Mouse (Mus musculus): Measurements from ENCODE around the gene Dennd4a. TPM values are rescaled to one million over a fixed set of nuclear protein-coding genes. Genes with fewer than 3 reads are reported as not detected.

Gene Dennd4a
- total and polyA plus RNA-seq, 3 experiments: 2.7 to 17.3 (median 16.8) TPM

GRCm38 (mm10) chr9:64790673-64791660 is 20.2 kb upstream of the Dennd4a start:
- peak; percentile 34 for DNase-seq

- DNase-seq: no peak
These were observed 19.5 kb upstream of the Dennd4a start for GRCm38 (mm10) chr9:64791676-64792075.

- no peak for DNase-seq
These were observed 18.5 kb upstream of the Dennd4a start for GRCm38 (mm10) chr9:64792379-64793274.

GRCm38 (mm10) chr9:64793275-64793590 is 17.9 kb upstream of the Dennd4a start:
- DNase-seq: no peak

- DNase-seq: no peak
These were observed 17.3 kb upstream of the Dennd4a start for GRCm38 (mm10) chr9:64793794-64794193.

GRCm38 (mm10) chr9:64794448-64795420 is 16.4 kb upstream of the Dennd4a start:
- DNase-seq: no peak

- peak; percentile 51 for DNase-seq
These were observed 15.1 kb upstream of the Dennd4a start for GRCm38 (mm10) chr9:64795846-64796615.

GRCm38 (mm10) chr9:64797392-64797791 is 13.7 kb upstream of the Dennd4a start:
- DNase-seq: no peak

- DNase-seq: no peak
These were observed 13.0 kb upstream of the Dennd4a start for GRCm38 (mm10) chr9:64798099-64798498.

- no peak for DNase-seq
These were observed 12.3 kb upstream of the Dennd4a start for GRCm38 (mm10) chr9:64798859-64799258.

GRCm38 (mm10) chr9:64799504-64799903 is 11.6 kb upstream of the Dennd4a start:
- DNase-seq: no peak

GRCm38 (mm10) chr9:64802561-64802960 is 8.6 kb upstream of the Dennd4a start:
- no peak for DNase-seq

- no peak for DNase-seq
These were observed 7.5 kb upstream of the Dennd4a start for GRCm38 (mm10) chr9:64803373-64804214.

GRCm38 (mm10) chr9:64805875-64806274 is 5.3 kb upstream of the Dennd4a start:
- no peak for DNase-seq

GRCm38 (mm10) chr9:64806335-64807060 is 4.6 kb upstream of the Dennd4a start:
- no peak for DNase-seq

- DNase-seq: peak; percentile 35
These were observed 3.9 kb upstream of the Dennd4a start for GRCm38 (mm10) chr9:64807061-64807808.

- DNase-seq: no peak
These were observed 1.3 kb upstream of the Dennd4a start for GRCm38 (mm10) chr9:64809851-64810250.
